Mouse (Mus musculus) midbrain, postnatal 0 days (tissue): ENCODE data around the gene 1700029I15Rik. TPM values are rescaled to one million over a fixed set of nuclear protein-coding genes. Genes with fewer than 3 reads are reported as not detected.
A peak's percentile ranks its signal among the peaks of the same experiment; 100 is the strongest.

Source experiments
- ATAC-seq: fragments of 200-750 bp; cut with Nextera tagmentation; 2 replicates; pipeline ENCODE4 v1.8.0; 2017; ENCODE audit warnings: moderate number of reproducible peaks, mild to moderate bottlenecking, moderate TSS enrichment, moderate library complexity; ENCODE audit not compliant: low FRiP score
- DNase-seq: peaks from one replicate; pipeline ENCODE4 v3.0.0-alpha.2; 2015; ENCODE audit warnings: low spot score
- H3K27ac ChIP-seq: fragments of 300-500 bp; sonication (generic); 2 replicates; pipeline ENCODE4 v1.5.1; 2014; ENCODE audit warnings: low read depth, mild to moderate bottlenecking, low read length, mixed read lengths
- H3K27me3 ChIP-seq: fragments of 300-500 bp; sonication (generic); 2 replicates; pipeline ENCODE4 v1.6.1; 2014; ENCODE audit warnings: low read length, control low read depth, mixed read lengths; ENCODE audit not compliant: insufficient read depth
- H3K36me3 ChIP-seq: fragments of 300-500 bp; sonication (generic); 2 replicates; pipeline ENCODE4 v1.6.1; 2014; ENCODE audit warnings: low read length, control low read depth, mixed read lengths; ENCODE audit not compliant: insufficient read depth
- H3K4me1 ChIP-seq: fragments of 300-500 bp; sonication (generic); 2 replicates; pipeline ENCODE4 v1.6.1; 2014; ENCODE audit warnings: mild to moderate bottlenecking, control low read depth, antibody characterized with exemption, low read length, mixed read lengths; ENCODE audit not compliant: insufficient read depth
- H3K4me2 ChIP-seq: fragments of 300-500 bp; sonication (generic); 2 replicates; pipeline ENCODE4 v1.6.1; 2014; ENCODE audit warnings: low read depth, mild to moderate bottlenecking, low read length, mixed read lengths; ENCODE audit not compliant: poor library complexity, severe bottlenecking
- H3K4me3 ChIP-seq: fragments of 300-500 bp; sonication (generic); 2 replicates; pipeline ENCODE4 v1.5.1; 2014; ENCODE audit warnings: low read depth, mild to moderate bottlenecking, low read length, moderate library complexity
- H3K9ac ChIP-seq: fragments of 300-500 bp; sonication (generic); replicated peaks from 2 replicates; pipeline ENCODE4 v1.6.1; 2014; ENCODE audit warnings: mild to moderate bottlenecking, low read length, moderate library complexity, mixed read lengths; ENCODE audit not compliant: poor library complexity, severe bottlenecking
- H3K9me3 ChIP-seq: fragments of 300-500 bp; sonication (generic); 2 replicates; pipeline ENCODE4 v1.6.1; 2016; ENCODE audit warnings: low read length, control low read depth
- CTCF ChIP-seq: IDR thresholded peaks from 2 replicates; pipeline ENCODE4 v1.5.1; 2016; ENCODE audit warnings: antibody characterized with exemption, mild to moderate bottlenecking
- WGBS: fragments of 180-500 bp; shearing (Covaris S2); extraction: QIAGEN DNeasy Blood & Tissue Kit; methylation state at CpG from one replicate; pipeline ENCODE4 v1.1.7; 2014; 5-methylcytosine and 5-hydroxymethylcytosine counted together
- microRNA-seq: library from miRNA; unstranded; fragments of <30 nt; microRNA quantifications from one replicate; pipeline ENCODE4, GENCODE M21; 2016; ENCODE audit warnings: borderline number of aligned reads
- polyA plus RNA-seq: library from polyadenylated mRNA; unstranded; fragments of >200 nt; fragmentation: Nextera tagmentation; extraction: Ambion mirVana; gene quantifications from 2 replicates; pipeline ENCODE4 v1.2.1, GENCODE M21; 2015
- total RNA-seq: library from RNA; depleted of rRNA; stranded (reverse); fragments of >200 nt; gene quantifications from 2 replicates; pipeline ENCODE4 v1.2.3, GENCODE M21; 2014; rRNA removed

Gene 1700029I15Rik
- total and polyA plus RNA-seq, 2 experiments from 2014 or later: 4.7 to 8.6 TPM

DNA sequence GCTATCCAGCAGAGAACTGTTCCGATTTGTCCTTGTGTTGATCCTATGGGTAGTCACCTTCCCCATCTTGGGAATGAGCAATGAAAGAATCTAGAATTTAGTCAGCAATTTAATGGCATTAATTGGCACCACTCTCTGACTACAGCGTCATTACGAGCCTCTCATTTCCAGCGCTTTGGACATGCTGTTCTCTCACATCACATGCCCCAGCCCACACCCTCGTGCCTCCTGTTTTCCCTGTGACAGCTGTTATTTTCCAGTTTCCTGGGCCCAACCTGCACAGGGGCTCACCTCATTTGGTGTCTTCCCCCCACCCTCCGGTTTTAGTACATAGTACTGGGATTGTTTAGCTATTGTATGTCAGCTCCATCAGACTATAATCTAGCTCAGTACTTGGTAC lies 52.7 kb downstream of the 1700029I15Rik start:
- 0 out of 2 replicates have a peak overlapping the region, but pooled peaks have one; percentile 72 for H3K27ac ChIP-seq
- no peak overlapping the region for H3K4me3 ChIP-seq
- TF ChIP-seq CTCF: no peak
- H3K9ac ChIP-seq: 0 out of 2 replicates have a peak overlapping the region, but pooled peaks have one; percentile 42
- H3K4me1 ChIP-seq: peaks cover 11% of the 10 kb centered on the region; the same call in 1 of the 2 replicates
- ATAC-seq: no peak
- WGBS: 56% methylated on average over 6 of the region's 6 CpGs
- H3K9me3 ChIP-seq: no peaks in the 10 kb centered on the region
- no peak for DNase-seq
- H3K27me3 ChIP-seq: no peaks in the 10 kb centered on the region
- H3K36me3 ChIP-seq: no peaks in the 10 kb centered on the region
- H3K4me2 ChIP-seq: peak overlapping the region; percentile 92

Small RNA genes lying within 50 kb of the gene (microRNA-seq; reads per million reads assigned to microRNA genes)
- not detected for gene Mir7000

Other genes starting within 250 kb of the 1700029I15Rik start
- 23.6 and 31.8 TPM in 2 replicates for gene Pex16, start 7.9 kb upstream of the 1700029I15Rik start, total RNA-seq
- gene Pex16, start 7.9 kb upstream of the 1700029I15Rik start, polyA plus RNA-seq: 43.4 and 51.5 TPM in 2 replicates
- gene Large2, start 7.7 kb upstream of the 1700029I15Rik start, total RNA-seq: 1.4 TPM in 2 replicates
- 1.5 and 1.6 TPM in 2 replicates for gene Large2, start 7.7 kb upstream of the 1700029I15Rik start, polyA plus RNA-seq
- 286 and 357 TPM in 2 replicates for gene Mapk8ip1, start 18.7 kb downstream of the 1700029I15Rik start, total RNA-seq
- 176 and 178 TPM in 2 replicates for gene Mapk8ip1, start 18.7 kb downstream of the 1700029I15Rik start, polyA plus RNA-seq
- gene Cry2, start 51.5 kb downstream of the 1700029I15Rik start, total RNA-seq: 41.9 and 48.4 TPM in 2 replicates
- 50.6 and 55.2 TPM in 2 replicates for gene Cry2, start 51.5 kb downstream of the 1700029I15Rik start, polyA plus RNA-seq
- 8.9 and 18.6 TPM in 2 replicates for gene Slc35c1, start 78.0 kb downstream of the 1700029I15Rik start, total RNA-seq
- gene Slc35c1, start 78.0 kb downstream of the 1700029I15Rik start, polyA plus RNA-seq: 16.8 and 18.8 TPM in 2 replicates
- gene Chst1, start 217.2 kb downstream of the 1700029I15Rik start, total RNA-seq: 64.4 and 73.8 TPM in 2 replicates
- 39.5 and 43.0 TPM in 2 replicates for gene Chst1, start 217.2 kb downstream of the 1700029I15Rik start, polyA plus RNA-seq